Mouse (Mus musculus) brain, adult 2 months (tissue): ENCODE measurements at regions not wholly inside any gene's neighbourhood (a gene's known extent, or its start where the extent isn't known, plus 50 kb on each side); places are given as distances from the start of the nearest gene placed in this dataset.

Experiments used
- DNase-seq: peaks from one replicate; pipeline ENCODE4 v3.0.0; 2011; ENCODE audit warnings: low read depth, low spot score

GRCm38 (mm10) chr8:6227901-6228300 is 1122.8 kb upstream of the Slc10a2 start:
- DNase-seq, result no peak

- DNase-seq, result no peak
These were observed 1120.0 kb upstream of the Slc10a2 start for GRCm38 (mm10) chr8:6225194-6225593.

DNA sequence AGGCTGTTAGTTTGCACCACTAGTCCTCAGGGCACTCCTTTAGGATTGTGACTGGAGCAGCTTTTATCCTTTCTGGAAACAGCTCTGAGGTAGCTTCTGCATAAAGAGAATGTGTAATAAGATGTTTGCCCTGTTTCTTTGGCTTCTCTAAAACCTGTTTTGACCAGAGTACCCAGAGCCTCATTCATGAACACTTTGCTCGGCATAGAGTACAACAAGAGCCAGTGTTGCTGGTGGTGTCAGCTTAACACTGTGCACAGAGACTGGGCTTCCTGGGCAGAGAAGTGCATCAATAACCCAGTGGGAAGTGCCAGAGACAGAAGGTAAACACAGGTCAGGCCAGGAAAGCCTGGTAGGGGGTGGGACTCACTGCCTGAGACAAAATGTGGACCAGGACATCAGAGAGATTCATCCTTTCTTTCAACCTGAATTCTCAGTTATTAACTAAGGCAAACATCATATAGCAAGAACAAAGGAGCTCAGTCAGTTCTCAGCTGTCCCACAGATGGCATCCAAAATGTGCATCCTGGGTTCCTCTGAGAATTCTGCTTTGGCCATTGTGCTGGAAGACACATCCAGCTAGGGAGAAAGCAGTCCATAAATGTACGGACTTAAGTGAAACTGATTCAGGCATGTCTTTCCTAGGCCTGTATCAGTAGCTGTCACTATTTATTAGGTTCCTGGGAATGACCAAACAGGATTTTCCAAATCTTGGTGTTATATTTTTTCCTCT is 1102.6 kb upstream of the Slc10a2 start:
- DNase-seq, result no peak

- no peak for DNase-seq
These were observed 1099.0 kb upstream of the Slc10a2 start for GRCm38 (mm10) chr8:6204051-6204745.

- DNase-seq, result no peak
These were observed 1086.3 kb upstream of the Slc10a2 start for GRCm38 (mm10) chr8:6191431-6191830.

DNA sequence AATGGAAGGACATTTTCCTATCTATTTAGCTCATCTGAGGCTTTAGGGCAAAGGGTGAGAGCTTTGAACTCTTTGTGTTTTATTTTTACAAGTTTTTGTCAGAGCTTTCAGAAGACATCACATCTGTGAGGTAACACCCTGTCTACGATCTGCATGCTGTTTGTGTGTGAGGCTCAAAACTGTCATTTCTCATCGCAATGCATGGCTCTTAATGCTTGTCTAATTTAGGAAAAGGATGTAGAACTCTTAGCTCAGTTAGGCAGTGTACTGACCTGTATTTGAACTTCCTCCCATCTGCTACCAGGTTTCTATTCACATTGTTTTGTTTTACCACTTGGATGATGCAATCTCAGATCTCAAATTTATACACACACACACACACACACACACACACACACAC is 1083.3 kb upstream of the Slc10a2 start:
- no peak for DNase-seq

DNA sequence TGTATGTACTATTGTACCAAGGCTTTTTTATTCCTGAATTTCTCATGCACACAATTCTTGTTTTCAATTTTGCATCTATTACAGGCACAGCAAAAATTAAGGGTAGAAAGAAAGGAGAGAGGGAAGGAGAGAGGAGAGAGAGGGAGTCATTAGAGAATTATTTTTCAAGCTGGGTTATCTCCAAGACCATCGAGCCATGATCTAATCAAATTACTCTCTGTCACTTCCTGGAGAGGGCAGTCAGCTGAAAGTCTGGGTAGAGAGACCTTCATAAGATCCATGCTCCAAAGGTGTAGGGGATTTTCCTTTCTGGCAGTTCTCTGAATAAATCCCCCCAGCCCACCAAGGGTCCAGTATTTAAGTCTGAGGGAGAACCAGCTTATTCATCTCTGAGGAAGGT is 1081.4 kb upstream of the Slc10a2 start:
- no peak for DNase-seq

DNA sequence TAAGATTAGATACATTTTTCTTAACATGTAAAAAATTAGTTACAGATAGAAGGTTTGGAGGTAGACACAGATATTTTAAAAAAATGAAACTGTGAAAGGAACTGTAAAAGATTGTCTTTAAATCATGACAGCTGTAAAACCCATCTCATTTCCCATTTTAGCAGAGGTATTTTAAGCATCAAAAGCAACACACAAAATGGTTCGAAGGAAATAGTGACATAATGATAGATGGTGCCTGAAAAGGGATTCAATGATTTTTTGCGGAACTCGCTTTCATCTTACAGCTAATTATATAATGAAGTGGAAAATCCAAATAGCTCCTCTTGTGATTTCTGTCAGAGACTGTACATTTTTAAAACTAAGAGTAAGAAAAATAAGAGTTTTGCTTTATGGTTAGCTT is 1074.5 kb upstream of the Slc10a2 start:
- peak; percentile 55 for DNase-seq

DNA sequence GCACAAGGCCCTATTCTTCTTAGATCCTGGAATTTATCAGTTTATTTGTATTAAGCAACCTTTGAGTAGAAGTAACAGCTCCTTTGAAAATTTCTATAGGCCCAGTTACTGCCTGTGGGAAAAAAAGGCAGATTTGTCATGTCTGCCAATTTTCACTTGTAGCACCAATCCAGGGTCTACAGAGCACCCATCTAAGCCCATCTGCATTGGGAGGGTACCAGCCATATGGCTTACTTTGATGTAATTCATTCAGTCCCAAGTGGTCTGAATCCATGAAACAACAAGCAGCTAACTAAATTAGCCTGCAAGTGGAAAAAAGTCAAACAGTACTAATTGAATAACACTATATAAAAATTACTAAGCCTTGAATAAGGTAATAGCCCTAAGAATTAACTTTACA is 1061.3 kb upstream of the Slc10a2 start:
- DNase-seq, result no peak

GRCm38 (mm10) chr8:6165230-6165629 is 1060.1 kb upstream of the Slc10a2 start:
- no peak for DNase-seq

- DNase-seq, result no peak
These were observed 1059.6 kb upstream of the Slc10a2 start for GRCm38 (mm10) chr8:6164758-6165157.

GRCm38 (mm10) chr8:6144588-6144987 is 1039.4 kb upstream of the Slc10a2 start:
- DNase-seq, result no peak

GRCm38 (mm10) chr8:6140090-6140489 is 1034.9 kb upstream of the Slc10a2 start:
- DNase-seq, result no peak

- DNase-seq, result no peak
These were observed 1034.0 kb upstream of the Slc10a2 start for GRCm38 (mm10) chr8:6139171-6139570.

GRCm38 (mm10) chr8:6132243-6132751 is 1027.1 kb upstream of the Slc10a2 start:
- DNase-seq, result peak; percentile 64

GRCm38 (mm10) chr8:6125265-6125664 is 1020.1 kb upstream of the Slc10a2 start:
- no peak for DNase-seq

- no peak for DNase-seq
These were observed 1014.4 kb upstream of the Slc10a2 start for GRCm38 (mm10) chr8:6119506-6119905.

- peak; percentile 76 for DNase-seq
These were observed 1006.2 kb upstream of the Slc10a2 start for GRCm38 (mm10) chr8:6111351-6111750.

GRCm38 (mm10) chr8:6090028-6090427 is 984.9 kb upstream of the Slc10a2 start:
- DNase-seq, result peak; percentile 20

GRCm38 (mm10) chr8:6043939-6044577 is 938.9 kb upstream of the Slc10a2 start:
- DNase-seq, result peak; percentile 81

DNA sequence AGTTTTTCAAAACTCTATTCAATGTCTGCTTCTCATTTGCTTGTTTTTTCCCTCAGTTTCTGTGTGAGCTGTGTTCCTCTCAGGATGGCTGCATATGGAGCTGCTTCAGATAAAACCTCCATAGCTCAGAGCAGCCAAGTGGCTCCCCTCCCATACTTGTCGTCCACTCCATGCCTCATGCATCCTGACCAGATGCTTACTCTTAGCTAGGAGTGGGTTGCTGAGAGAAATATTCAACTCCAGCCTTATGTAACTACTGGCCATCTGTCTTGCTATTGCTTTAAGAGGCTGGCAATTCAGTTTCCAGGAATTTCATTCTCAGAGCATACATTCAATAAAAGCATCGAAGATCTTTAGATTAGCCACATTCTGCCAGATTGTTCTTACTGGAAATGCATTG is 907.1 kb upstream of the Slc10a2 start:
- peak; percentile 89 for DNase-seq

DNA sequence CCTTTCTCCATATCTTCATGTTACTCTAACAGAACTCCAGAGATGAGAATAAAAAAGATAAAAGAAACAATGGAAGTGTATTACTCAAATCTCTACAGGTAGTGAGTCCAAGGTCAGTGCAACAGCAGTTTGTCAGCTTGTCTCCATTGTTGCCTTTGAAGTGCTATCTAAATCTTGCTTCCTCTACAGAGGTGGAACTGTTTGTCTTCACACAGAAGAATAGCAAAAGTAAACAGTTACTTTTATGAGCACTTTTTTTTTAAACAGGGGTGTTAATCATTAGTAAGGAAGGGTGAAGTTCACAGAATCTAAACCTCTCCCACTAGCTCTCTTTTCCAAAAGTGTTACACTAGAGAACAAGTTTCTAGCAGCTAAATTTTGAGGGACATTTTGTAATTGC is 906.0 kb upstream of the Slc10a2 start:
- DNase-seq, result no peak

GRCm38 (mm10) chr8:6010712-6011111 is 905.6 kb upstream of the Slc10a2 start:
- peak; percentile 41 for DNase-seq
